Comparison of ENCODE assay signal across 24 mouse cellular contexts in the genomic region with DNA sequence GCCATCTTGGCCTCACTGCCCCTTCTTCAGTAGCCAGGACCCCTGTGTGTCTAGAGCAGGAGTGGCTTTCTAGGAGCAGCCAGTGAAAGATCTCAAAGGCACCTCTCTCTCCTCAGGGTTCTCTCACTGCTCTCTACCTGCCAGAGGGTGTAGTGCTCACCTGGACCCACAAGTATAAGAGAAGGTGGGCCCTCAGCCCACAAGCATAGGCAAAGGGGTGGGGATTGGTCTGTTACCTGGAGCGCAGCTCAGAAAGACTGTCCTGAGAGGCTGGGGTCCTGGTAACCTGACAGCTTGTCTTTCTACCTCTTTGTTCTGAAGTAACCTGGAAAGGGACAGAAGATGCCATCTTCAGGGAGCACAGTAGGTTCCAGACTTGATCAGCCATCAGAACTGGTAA. TPM values are rescaled to one million over a fixed set of nuclear protein-coding genes. Genes with fewer than 3 reads are reported as not detected.
DNase-seq lines count a peak whose midpoint lies in the region; ATAC-seq and TF ChIP-seq lines count a peak whose summit lies in the region.
"Had no signal": no experiment of that assay in that cellular context is flagged by ENCODE, and none has a peak within 500 bp of the region (broad histone marks: within the 10 kb centered on the region; RNA-seq: fewer than 3 reads in every experiment).

No protein-coding gene starts in this region.

- no peak overlapping the region for H3K4me3 ChIP-seq in midbrain, embryonic 10.5 days
- H3K4me3 ChIP-seq in midbrain, postnatal 0 days (ENCODE audit: low read depth, low read length), result no peak overlapping the region
- H3K4me3 ChIP-seq in limb, embryonic 12.5 days (replicated peaks), result no peak overlapping the region
- H3K4me3 ChIP-seq in hindbrain, embryonic 13.5 days, result no peak overlapping the region
- H3K4me3 ChIP-seq: embryonic facial prominence, embryonic 12.5 days; heart, embryonic 15.5 days had no signal

- H3K9me3 ChIP-seq in midbrain, embryonic 10.5 days (replicated peaks), result no peaks in the 10 kb centered on the region
- H3K9me3 ChIP-seq in midbrain, postnatal 0 days (ENCODE audit: low read length), result no peaks in the 10 kb centered on the region
- H3K9me3 ChIP-seq in limb, embryonic 12.5 days, result no peaks in the 10 kb centered on the region
- H3K9me3 ChIP-seq in hindbrain, embryonic 13.5 days, result no peaks in the 10 kb centered on the region
- H3K9me3 ChIP-seq: embryonic facial prominence, embryonic 12.5 days; heart, embryonic 15.5 days had no signal

- ATAC-seq in midbrain, postnatal 0 days (ENCODE audit: low FRiP score), result no peak
- 0 out of 2 replicates have a peak, but pooled peaks have one; percentile 1 for ATAC-seq in erythroid progenitor cell, adult 5-6 weeks (replicated peaks; ENCODE audit: low FRiP score, poor library complexity, severe bottlenecking)
- ATAC-seq in limb, embryonic 12.5 days (ENCODE audit: insufficient number of reproducible peaks, insufficient read depth, low FRiP score, low TSS enrichment, low read depth), result no peak
- no peak for ATAC-seq in hindbrain, embryonic 13.5 days (ENCODE audit: low FRiP score)
- ATAC-seq: forebrain, embryonic 14.5 days; hindbrain, embryonic 16.5 days; inflammation-experienced regulatory T-cells, adult 6 months had no signal

- H3K27ac ChIP-seq in midbrain, embryonic 10.5 days (replicated peaks), result 0 out of 2 replicates have a peak overlapping the region, but pooled peaks have one; percentile 13
- H3K27ac ChIP-seq in midbrain, postnatal 0 days (ENCODE audit: low read depth, low read length), result no peak overlapping the region
- H3K27ac ChIP-seq in limb, embryonic 12.5 days, result peak overlapping the region; percentile 89
- H3K27ac ChIP-seq in hindbrain, embryonic 13.5 days, result no peak overlapping the region
- H3K27ac ChIP-seq: embryonic facial prominence, embryonic 12.5 days; heart, embryonic 15.5 days had no signal

- intact Hi-C loops in left cerebral cortex, postnatal 25 days (cut with DNase I), result no loop called here

- no peaks in the 10 kb centered on the region for H3K36me3 ChIP-seq in midbrain, embryonic 10.5 days
- no peaks in the 10 kb centered on the region for H3K36me3 ChIP-seq in midbrain, postnatal 0 days (ENCODE audit: insufficient read depth, low read length)
- no peaks in the 10 kb centered on the region for H3K36me3 ChIP-seq in limb, embryonic 12.5 days
- H3K36me3 ChIP-seq in hindbrain, embryonic 13.5 days, result no peaks in the 10 kb centered on the region
- H3K36me3 ChIP-seq: embryonic facial prominence, embryonic 12.5 days; heart, embryonic 15.5 days had no signal

- WGBS in midbrain, embryonic 10.5 days, result 97% methylated on average over 1 of the region's 1 CpGs
- WGBS in midbrain, postnatal 0 days, result 100% methylated on average over 1 of the region's 1 CpGs
- 97% methylated on average over 1 of the region's 1 CpGs for WGBS in limb, embryonic 12.5 days
- WGBS in hindbrain, embryonic 13.5 days, result 100% methylated on average over 1 of the region's 1 CpGs

- H3K9ac ChIP-seq in midbrain, postnatal 0 days (replicated peaks; ENCODE audit: low read length, poor library complexity, severe bottlenecking), result no peak overlapping the region
- no peak overlapping the region for H3K9ac ChIP-seq in limb, embryonic 12.5 days (replicated peaks)
- H3K9ac ChIP-seq in hindbrain, embryonic 13.5 days, result no peak overlapping the region; the same call in 1 of the 2 replicates
- H3K9ac ChIP-seq: embryonic facial prominence, embryonic 12.5 days; heart, embryonic 15.5 days had no signal

- TF ChIP-seq CTCF in midbrain, postnatal 0 days (IDR thresholded peaks at IDR 0.05), result no peak

- no peak overlapping the region for H3K4me2 ChIP-seq in midbrain, postnatal 0 days (ENCODE audit: low read depth, low read length, poor library complexity, severe bottlenecking)
- H3K4me2 ChIP-seq in limb, embryonic 12.5 days, result no peak overlapping the region
- no peak overlapping the region for H3K4me2 ChIP-seq in hindbrain, embryonic 13.5 days
- H3K4me2 ChIP-seq: embryonic facial prominence, embryonic 12.5 days; heart, embryonic 11.5 days; heart, embryonic 15.5 days had no signal

- DNase-seq in midbrain, embryonic 10.5 days (ENCODE audit: low spot score), result no peak
- no peak for DNase-seq in midbrain, postnatal 0 days (ENCODE audit: low spot score)
- no peak for DNase-seq in left cerebral cortex, postnatal 25 days (ENCODE audit: low spot score in 2 of 2)
- DNase-seq: adrenal gland, adult 2 months; adrenal gland, postnatal 25 days; cerebellum, adult 18-20 months; cerebellum, adult 9-11 months; embryo, embryonic 11 days; heart, postnatal 36 days had no signal

- 0 out of 2 replicates have a peak, but pooled peaks cover 4% of the 10 kb centered on the region for H3K27me3 ChIP-seq in midbrain, embryonic 10.5 days (ENCODE audit: low read depth, poor library complexity, severe bottlenecking)
- H3K27me3 ChIP-seq in midbrain, postnatal 0 days (ENCODE audit: insufficient read depth, low read length), result no peaks in the 10 kb centered on the region
- H3K27me3 ChIP-seq in limb, embryonic 12.5 days, result no peaks in the 10 kb centered on the region
- no peaks in the 10 kb centered on the region for H3K27me3 ChIP-seq in hindbrain, embryonic 13.5 days
- H3K27me3 ChIP-seq: heart, embryonic 15.5 days had no signal

- H3K4me1 ChIP-seq in midbrain, embryonic 10.5 days, result peaks cover 14% of the 10 kb centered on the region
- no peaks in the 10 kb centered on the region for H3K4me1 ChIP-seq in midbrain, postnatal 0 days (ENCODE audit: insufficient read depth, low read length)
- H3K4me1 ChIP-seq in limb, embryonic 12.5 days (replicated peaks), result peaks cover 85% of the 10 kb centered on the region
- H3K4me1 ChIP-seq in hindbrain, embryonic 13.5 days (replicated peaks), result peaks cover 8% of the 10 kb centered on the region

RNA-seq across cellular contexts. Expression of gene Actrt2, which starts 31.0 kb away (rescaled TPM):
- not detected in 2 replicates for polyA plus RNA-seq in midbrain, embryonic 10.5 days (2016; fragmentation: Nextera tagmentation; extraction: Ambion mirVana)
- total RNA-seq in midbrain, postnatal 0 days (2014; rRNA removed), result not detected in 2 replicates
- not detected in 2 replicates for polyA plus RNA-seq in midbrain, postnatal 0 days (2015; fragmentation: Nextera tagmentation; extraction: Ambion mirVana)
- not detected in 2 replicates for total RNA-seq in erythroid progenitor cell, adult 5-6 weeks (2015; ENCODE audit: low replicate concordance)
- total RNA-seq in erythroid progenitor cell, adult 5-6 weeks (2017; ENCODE audit: low replicate concordance), result not detected in 2 replicates
- not detected in 2 replicates for polyA plus RNA-seq in limb, embryonic 12.5 days (2016; fragmentation: Nextera tagmentation; extraction: Ambion mirVana)
- not detected in 2 replicates for polyA plus RNA-seq in hindbrain, embryonic 13.5 days (2015; fragmentation: Nextera tagmentation; extraction: Ambion mirVana)
- not detected for total RNA-seq in left cerebral cortex, postnatal 25 days (2021)
- total RNA-seq: adrenal gland, adult 2 months; adrenal gland, postnatal 25 days; common myeloid progenitor, adult 5-6 weeks; ES-E14; gastrocnemius, adult 8-10 months; gastrocnemius, postnatal 36 days; heart, adult 18-20 months; heart, postnatal 36 days had no signal
- polyA plus RNA-seq: adrenal gland, adult 2 months; embryonic facial prominence, embryonic 12.5 days; forebrain, embryonic 14.5 days; heart, embryonic 11.5 days; heart, embryonic 15.5 days; hindbrain, embryonic 11.5 days; hindbrain, embryonic 16.5 days; inflammation-experienced regulatory T-cells, adult 6 months had no signal

Comparison
In these comparisons a context has a peak if more than half of its experiments do, and no peak if none do; other contexts are left out.
1. H3K27ac ChIP-seq: peak in midbrain, embryonic 10.5 days (single experiment) and limb, embryonic 12.5 days (single experiment); none in midbrain, postnatal 0 days (single experiment) and hindbrain, embryonic 13.5 days (single experiment).